Comparison of ENCODE assay signal across 8 mouse cellular contexts in genomic region chr1:74332930-74333329, GRCm38 (mm10). TPM values are rescaled to one million over a fixed set of nuclear protein-coding genes. Genes with fewer than 3 reads are reported as not detected.
DNase-seq lines count a peak whose midpoint lies in the region; ATAC-seq and TF ChIP-seq lines count a peak whose summit lies in the region.

No protein-coding gene starts in this region.

- no peak for TF ChIP-seq EP300 in CH12.LX (IDR thresholded peaks at IDR 0.05; ENCODE audit: low read length)

- WGBS in heart, embryonic 10.5 days, result 3% methylated on average over 9 of the region's 9 CpGs
- 4% methylated on average over 9 of the region's 9 CpGs for WGBS in embryonic facial prominence, embryonic 13.5 days
- 7% methylated on average over 9 of the region's 9 CpGs for WGBS in small intestine, adult 2 months

- H3K4me2 ChIP-seq in CH12.LX (ENCODE audit: insufficient read depth, low read depth, poor library complexity, severe bottlenecking), result peak overlapping the region; percentile 87; the same call in 1 of the 2 replicates
- H3K4me2 ChIP-seq in embryonic facial prominence, embryonic 13.5 days, result peak overlapping the region; percentile 80

- no peaks in the 10 kb centered on the region for H3K27me3 ChIP-seq in heart, embryonic 10.5 days (ENCODE audit: insufficient read depth, poor library complexity, severe bottlenecking)
- H3K27me3 ChIP-seq in CH12.LX (replicated peaks), result no peaks in the 10 kb centered on the region
- H3K27me3 ChIP-seq in embryonic facial prominence, embryonic 13.5 days, result no peaks in the 10 kb centered on the region
- H3K27me3 ChIP-seq in small intestine, adult 2 months (ENCODE audit: control insufficient read depth, insufficient read depth, low read length), result no peaks in the 10 kb centered on the region

- in situ Hi-C loops in CH12.LX (cut with MboI; ENCODE audit: low pct_ligation_motif_present, low pct_unique_long_range_greater_than_20kb, low sequenced_read_pairs), result no loop called here

- H3K27ac ChIP-seq in heart, embryonic 10.5 days, result peak overlapping the region; percentile 80
- H3K27ac ChIP-seq in CH12.LX (ENCODE audit: insufficient read depth, low read depth), result peak overlapping the region; percentile 33; the same call in 1 of the 2 replicates
- peak overlapping the region; percentile 79 for H3K27ac ChIP-seq in embryonic facial prominence, embryonic 13.5 days
- H3K27ac ChIP-seq in small intestine, adult 2 months (ENCODE audit: insufficient read depth, low read depth, low read length), result no peak overlapping the region

- TF ChIP-seq CTCF in CH12.LX (conservative IDR thresholded peaks at IDR 0.05 in 1 of 2, IDR thresholded peaks at IDR 0.05 in 1 of 2; ENCODE audit: low read depth in 2 of 2, low read length in 2 of 2), result no peak
- TF ChIP-seq CTCF in small intestine, adult 2 months (IDR thresholded peaks at IDR 0.05; ENCODE audit: extremely low read depth, insufficient read length, insufficient replicate concordance, low read depth, low read length), result no peak

- H3K9ac ChIP-seq in CH12.LX (ENCODE audit: insufficient read depth, low read depth), result peak overlapping the region; percentile 63
- H3K9ac ChIP-seq in embryonic facial prominence, embryonic 13.5 days, result peak overlapping the region; percentile 72

- no peak for TF ChIP-seq POLR2A in CH12.LX (IDR thresholded peaks at IDR 0.05; ENCODE audit: low read depth, low read length)
- TF ChIP-seq POLR2A in small intestine, adult 2 months (IDR thresholded peaks at IDR 0.05; ENCODE audit: low read depth, low read length), result no peak

- H3K4me3 ChIP-seq in heart, embryonic 10.5 days, result peak overlapping the region; percentile 69
- peak overlapping the region; percentile 66 to 82 (median 81) for H3K4me3 ChIP-seq in CH12.LX (replicated peaks in 1 of 3; ENCODE audit: low read depth in 2 of 3, low read length in 2 of 3, poor library complexity in 1 of 3)
- H3K4me3 ChIP-seq in embryonic facial prominence, embryonic 13.5 days, result peak overlapping the region; percentile 56
- peak overlapping the region; percentile 74 for H3K4me3 ChIP-seq in small intestine, adult 2 months (ENCODE audit: low read depth, low read length)

- H3K36me3 ChIP-seq in heart, embryonic 10.5 days, result peaks cover 12% of the 10 kb centered on the region; the same call in 1 of the 2 replicates
- peaks cover 12 to 35% of the 10 kb centered on the region in 2 experiments for H3K36me3 ChIP-seq in CH12.LX (replicated peaks in 1 of 2; ENCODE audit: control insufficient read depth in 1 of 2, insufficient read depth in 1 of 2, low read length in 1 of 2)
- H3K36me3 ChIP-seq in embryonic facial prominence, embryonic 13.5 days, result no peaks in the 10 kb centered on the region
- H3K36me3 ChIP-seq in small intestine, adult 2 months (ENCODE audit: control insufficient read depth, insufficient read depth, low read length), result no peaks in the 10 kb centered on the region

- no peaks in the 10 kb centered on the region for H3K9me3 ChIP-seq in heart, embryonic 10.5 days
- peaks cover 8% of the 10 kb centered on the region for H3K9me3 ChIP-seq in CH12.LX (replicated peaks; ENCODE audit: low read length)
- H3K9me3 ChIP-seq in embryonic facial prominence, embryonic 13.5 days, result no peaks in the 10 kb centered on the region

- no peak for ATAC-seq in embryonic facial prominence, embryonic 13.5 days (ENCODE audit: insufficient number of reproducible peaks, insufficient read depth, low FRiP score, low TSS enrichment, low read depth)
- ATAC-seq in CD4-positive, CD25-positive, alpha-beta regulatory T cell, adult 4 months, result no peak

- TF ChIP-seq RAD21 in CH12.LX (IDR thresholded peaks at IDR 0.05; ENCODE audit: low read depth, low read length), result no peak

- dilution Hi-C loops in CH12.LX (cut with MboI; ENCODE audit: extremely low pct_ligation_motif_present, extremely low pct_unique_long_range_greater_than_20kb, low sequenced_read_pairs), result no loop called here

- peaks cover 54% of the 10 kb centered on the region for H3K79me2 ChIP-seq in CH12.LX (replicated peaks; ENCODE audit: control insufficient read depth, extremely low read depth, insufficient read depth, poor library complexity, severe bottlenecking)

- peaks cover 60% of the 10 kb centered on the region for H3K4me1 ChIP-seq in heart, embryonic 10.5 days
- H3K4me1 ChIP-seq in CH12.LX (ENCODE audit: control insufficient read depth in 1 of 2, insufficient read depth in 2 of 2), result peaks cover 16 to 47% of the 10 kb centered on the region in 2 experiments
- H3K4me1 ChIP-seq in embryonic facial prominence, embryonic 13.5 days, result peaks cover 35% of the 10 kb centered on the region
- peaks cover 32% of the 10 kb centered on the region for H3K4me1 ChIP-seq in small intestine, adult 2 months (ENCODE audit: control insufficient read depth, insufficient read depth, insufficient read length, low read length)

- no peak for DNase-seq in heart, embryonic 10.5 days (ENCODE audit: low spot score)
- DNase-seq in heart, adult 9 months (ENCODE audit: low spot score in 2 of 2), result no peak
- DNase-seq in CH12.LX (ENCODE audit: extremely low read depth) (no peak), MN1 (ENCODE audit: low spot score) (no peak)
- peak; percentile 36 to 46 for DNase-seq in kidney, postnatal 36 days

TF ChIP-seq in CH12.LX, 34 proteins besides CTCF, POLR2A, EP300 and RAD21:
- TF ChIP-seq USF1 (IDR thresholded peaks at IDR 0.05; ENCODE audit: low read depth, low read length) (no peak), NRF1 (IDR thresholded peaks at IDR 0.05; ENCODE audit: low read depth, low read length) (0 out of 2 replicates have a peak, but pooled peaks have one; percentile 25), SMC3 (IDR thresholded peaks at IDR 0.05; ENCODE audit: low read depth, low read length) (no peak), UBTF (IDR thresholded peaks at IDR 0.05; ENCODE audit: low read depth, low read length) (0 out of 2 replicates have a peak, but pooled peaks have one; percentile 79), JUN (IDR thresholded peaks at IDR 0.05; ENCODE audit: insufficient read depth, low read depth, low read length) (no peak)

RNA-seq across cellular contexts. Expression of gene Tmbim1, which starts 27.5 kb away (rescaled TPM):
- polyA plus RNA-seq in heart, embryonic 10.5 days (2016; fragmentation: Nextera tagmentation; extraction: Ambion mirVana), result 25.5 and 33.1 TPM in 2 replicates
- total RNA-seq in CH12.LX (2012; rRNA removed), result 30.9 and 32.4 TPM in 2 replicates
- total RNA-seq in CH12.LX (2014; rRNA removed), result 26.6 and 28.3 TPM in 2 replicates
- 31.1 and 35.1 TPM in 2 replicates for polyA plus RNA-seq in CH12.LX (2012; ENCODE audit: insufficient read length, low read depth)
- polyA plus RNA-seq in embryonic facial prominence, embryonic 13.5 days (2015; fragmentation: Nextera tagmentation; extraction: Ambion mirVana), result 28.4 and 29.4 TPM in 2 replicates
- 497 and 689 TPM in 2 replicates for polyA plus RNA-seq in small intestine, adult 2 months (2012; rRNA removed)
- 10 to 100 TPM; 16.7 to 27.5 TPM for polyA plus RNA-seq in CD4-positive, CD25-positive, alpha-beta regulatory T cell, adult 4 months (2017; shearing (Covaris generic))

RNA-seq across cellular contexts. Expression of gene Catip, which starts 29.0 kb away (rescaled TPM):
- polyA plus RNA-seq in heart, embryonic 10.5 days (2016; fragmentation: Nextera tagmentation; extraction: Ambion mirVana), result 0.20 and 0.28 TPM in 2 replicates
- total RNA-seq in CH12.LX (2012; rRNA removed) (0.21 and 0.30 TPM in 2 replicates), CH12.LX (2014; rRNA removed) (0.11 and 0.20 TPM in 2 replicates)
- 2.1 and 2.6 TPM in 2 replicates for polyA plus RNA-seq in CH12.LX (2012; ENCODE audit: insufficient read length, low read depth)
- 0.63 and 0.77 TPM in 2 replicates for polyA plus RNA-seq in embryonic facial prominence, embryonic 13.5 days (2015; fragmentation: Nextera tagmentation; extraction: Ambion mirVana)
- 0.05 and 0.39 TPM in 2 replicates for polyA plus RNA-seq in small intestine, adult 2 months (2012; rRNA removed)
- polyA plus RNA-seq in CD4-positive, CD25-positive, alpha-beta regulatory T cell, adult 4 months (2017; shearing (Covaris generic)), result under 1 TPM in 1 of 2 experiments, not detected in 1; 0.29 TPM

RNA-seq across cellular contexts. Expression of gene Slc11a1, which starts 42.1 kb away (rescaled TPM):
- polyA plus RNA-seq in heart, embryonic 10.5 days (2016; fragmentation: Nextera tagmentation; extraction: Ambion mirVana), result 1.1 and 1.6 TPM in 2 replicates
- total RNA-seq in CH12.LX (2012; rRNA removed), result 21.3 and 35.7 TPM in 2 replicates
- 14.0 and 17.0 TPM in 2 replicates for total RNA-seq in CH12.LX (2014; rRNA removed)
- 85.8 and 96.4 TPM in 2 replicates for polyA plus RNA-seq in CH12.LX (2012; ENCODE audit: insufficient read length, low read depth)
- polyA plus RNA-seq in embryonic facial prominence, embryonic 13.5 days (2015; fragmentation: Nextera tagmentation; extraction: Ambion mirVana), result 1.8 and 2.8 TPM in 2 replicates
- polyA plus RNA-seq in small intestine, adult 2 months (2012; rRNA removed), result 12.7 and 17.9 TPM in 2 replicates
- polyA plus RNA-seq in CD4-positive, CD25-positive, alpha-beta regulatory T cell, adult 4 months (2017; shearing (Covaris generic)), result 1 to 10 TPM in 1 of 2 experiments, under 1 TPM in 1; 0.78 to 4.0 TPM

RNA-seq across cellular contexts. Expression of gene Pnkd, which starts 48.2 kb away (rescaled TPM):
- 170 and 253 TPM in 2 replicates for polyA plus RNA-seq in heart, embryonic 10.5 days (2016; fragmentation: Nextera tagmentation; extraction: Ambion mirVana)
- 117 and 154 TPM in 2 replicates for total RNA-seq in CH12.LX (2012; rRNA removed)
- 42.7 and 45.5 TPM in 2 replicates for total RNA-seq in CH12.LX (2014; rRNA removed)
- polyA plus RNA-seq in CH12.LX (2012; ENCODE audit: insufficient read length, low read depth), result 263 and 318 TPM in 2 replicates
- 95.1 and 112 TPM in 2 replicates for polyA plus RNA-seq in embryonic facial prominence, embryonic 13.5 days (2015; fragmentation: Nextera tagmentation; extraction: Ambion mirVana)
- polyA plus RNA-seq in small intestine, adult 2 months (2012; rRNA removed), result 36.9 and 62.6 TPM in 2 replicates
- polyA plus RNA-seq in CD4-positive, CD25-positive, alpha-beta regulatory T cell, adult 4 months (2017; shearing (Covaris generic)), result 10 to 100 TPM; 78.8 to 83.8 TPM

RNA-seq across cellular contexts. Expression of gene Aamp, which starts 48.4 kb away (rescaled TPM):
- 224 and 261 TPM in 2 replicates for polyA plus RNA-seq in heart, embryonic 10.5 days (2016; fragmentation: Nextera tagmentation; extraction: Ambion mirVana)
- 151 and 163 TPM in 2 replicates for total RNA-seq in CH12.LX (2012; rRNA removed)
- 103 and 108 TPM in 2 replicates for total RNA-seq in CH12.LX (2014; rRNA removed)
- polyA plus RNA-seq in CH12.LX (2012; ENCODE audit: insufficient read length, low read depth), result 172 and 193 TPM in 2 replicates
- polyA plus RNA-seq in embryonic facial prominence, embryonic 13.5 days (2015; fragmentation: Nextera tagmentation; extraction: Ambion mirVana), result 224 and 225 TPM in 2 replicates
- polyA plus RNA-seq in small intestine, adult 2 months (2012; rRNA removed), result 81.6 and 160 TPM in 2 replicates
- polyA plus RNA-seq in CD4-positive, CD25-positive, alpha-beta regulatory T cell, adult 4 months (2017; shearing (Covaris generic)), result 100 to 1,000 TPM; 205 to 288 TPM

Comparison
In these comparisons a context has a peak if more than half of its experiments do, and no peak if none do; other contexts are left out.
1. DNase-seq: peak in kidney, postnatal 36 days (2 of 2); none in heart, embryonic 10.5 days (single experiment), heart, adult 9 months (0 of 2), CH12.LX (single experiment) and MN1 (single experiment).
2. RNA of gene Tmbim1, which starts 27.5 kb away (polyA plus RNA-seq): 497 to 689 TPM in small intestine, adult 2 months; 31.1 to 35.1 TPM in CH12.LX, 28.4 to 29.4 TPM in embryonic facial prominence, embryonic 13.5 days, 16.7 to 27.5 TPM in CD4-positive, CD25-positive, alpha-beta regulatory T cell, adult 4 months and 25.5 to 33.1 TPM in heart, embryonic 10.5 days; every median in the first group is over 10 times any median in the second.
3. Peak in every context shown above with its lines, with median percentiles within 50 percentile points of each other: H3K4me3 ChIP-seq.